Mouse (Mus musculus) retina, adult 2 months (tissue): ENCODE measurements around the gene Flot2.
"Not testable (repeated sequence)": the region's sequence is repeated elsewhere in the genome, so short reads cannot be mapped to it uniquely, and the experiment has no call there.

Source experiments
- DNase-seq: peaks from one replicate; pipeline ENCODE4 v3.0.0-alpha.2; 2012; ENCODE audit warnings: low read depth, low spot score

Flot2 gene

GRCm38 (mm10) chr11:78037831-78038752 is at the start of gene Flot2:
Gene Flot2, plus strand, starts transcription at chr11:78037931.
- no peak for DNase-seq

- DNase-seq = no peak
Observed at GRCm38 (mm10) chr11:77989071-77989690, 48.5 kb upstream of the Flot2 start.

GRCm38 (mm10) chr11:77995556-77995955 is 42.2 kb upstream of the Flot2 start:
- no peak for DNase-seq

- no peak for DNase-seq
Observed at GRCm38 (mm10) chr11:78006446-78006845, 31.3 kb upstream of the Flot2 start.

GRCm38 (mm10) chr11:78019676-78020075 is 18.1 kb upstream of the Flot2 start:
- no peak for DNase-seq

GRCm38 (mm10) chr11:78023607-78024006 is 14.1 kb upstream of the Flot2 start:
- no peak for DNase-seq

GRCm38 (mm10) chr11:78029240-78029639 is 8.5 kb upstream of the Flot2 start:
- DNase-seq = no peak

GRCm38 (mm10) chr11:78030600-78030999 is 7.1 kb upstream of the Flot2 start:
- no peak for DNase-seq

- no peak for DNase-seq
Observed at GRCm38 (mm10) chr11:78031389-78031788, 6.3 kb upstream of the Flot2 start.

GRCm38 (mm10) chr11:78031947-78032808 is 5.6 kb upstream of the Flot2 start, which contains the start of gene Dhrs13:
Gene Dhrs13, plus strand, starts transcription at chr11:78032280.
- peak; percentile 77 for DNase-seq

GRCm38 (mm10) chr11:78032809-78033195 is 4.9 kb upstream of the Flot2 start:
- no peak for DNase-seq

GRCm38 (mm10) chr11:78033931-78034617 is 3.7 kb upstream of the Flot2 start:
- DNase-seq = no peak

GRCm38 (mm10) chr11:78036791-78037190 is 940 bp upstream of the Flot2 start:
- no peak for DNase-seq

- no peak for DNase-seq
Observed at GRCm38 (mm10) chr11:78040878-78041277, 3.1 kb downstream of the Flot2 start.

GRCm38 (mm10) chr11:78042290-78042870 is 4.6 kb downstream of the Flot2 start:
- not testable (repeated sequence) for DNase-seq

- DNase-seq = no peak
Observed at GRCm38 (mm10) chr11:78044758-78045251, 7.1 kb downstream of the Flot2 start.

GRCm38 (mm10) chr11:78048637-78049036 is 10.9 kb downstream of the Flot2 start:
- DNase-seq = not testable (repeated sequence)

- no peak for DNase-seq
Observed at GRCm38 (mm10) chr11:78053078-78053477, 15.3 kb downstream of the Flot2 start.

- DNase-seq = no peak
Observed at GRCm38 (mm10) chr11:78056946-78057345, 19.2 kb downstream of the Flot2 start.
